Mouse (Mus musculus): Measurements from ENCODE around the gene Adam22.
A peak's percentile ranks its signal among the peaks of the same experiment; 100 is the strongest.

Adam22 gene

GRCm38 (mm10) chr5:8146146-8146545 is 221.8 kb downstream of the Adam22 start:
- DNase-seq = no peak

- no peak for DNase-seq
These were observed 222.5 kb downstream of the Adam22 start for GRCm38 (mm10) chr5:8145473-8145872.

DNA sequence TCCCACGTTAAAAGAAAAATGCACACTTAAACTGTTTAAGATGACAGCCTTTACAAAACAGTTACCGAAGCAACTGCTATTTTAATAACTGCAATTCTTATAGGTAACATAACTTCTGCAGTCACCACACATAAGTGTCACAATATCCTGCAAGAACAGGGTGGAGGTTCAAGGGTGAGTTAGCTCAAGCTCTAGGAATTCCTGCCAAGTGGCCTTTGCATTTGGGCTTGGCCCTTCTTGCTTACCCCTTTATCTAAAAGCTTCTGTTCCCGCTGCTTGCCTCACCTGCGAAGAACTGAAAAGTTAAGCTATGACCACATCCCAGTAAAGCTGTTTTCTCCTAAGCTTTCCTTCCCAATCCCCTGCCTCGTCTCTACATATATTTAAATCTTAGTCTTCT is 235.4 kb downstream of the Adam22 start:
- no peak for DNase-seq

GRCm38 (mm10) chr5:8131918-8132317 is 236.0 kb downstream of the Adam22 start:
- peak; percentile 28 for DNase-seq

DNA sequence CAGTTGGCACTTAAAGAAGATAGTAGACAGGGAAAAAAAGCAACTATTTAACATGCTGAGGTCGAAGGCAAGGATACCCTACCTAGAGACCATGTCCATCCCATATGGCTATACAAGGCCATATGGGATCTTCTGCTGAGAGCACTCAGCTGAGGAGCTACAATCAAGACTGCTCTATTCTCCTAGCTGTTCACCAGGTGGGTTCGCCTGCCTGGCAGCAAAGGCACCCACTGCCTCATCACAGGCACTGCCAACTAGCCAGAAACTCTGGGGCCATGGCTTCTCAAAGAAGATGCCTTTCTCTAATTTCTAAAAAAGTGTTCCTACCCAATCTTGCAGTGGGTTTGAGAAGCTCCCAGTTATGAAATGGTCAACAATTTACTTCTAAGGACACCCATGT is 238.2 kb downstream of the Adam22 start:
- no peak for DNase-seq

DNA sequence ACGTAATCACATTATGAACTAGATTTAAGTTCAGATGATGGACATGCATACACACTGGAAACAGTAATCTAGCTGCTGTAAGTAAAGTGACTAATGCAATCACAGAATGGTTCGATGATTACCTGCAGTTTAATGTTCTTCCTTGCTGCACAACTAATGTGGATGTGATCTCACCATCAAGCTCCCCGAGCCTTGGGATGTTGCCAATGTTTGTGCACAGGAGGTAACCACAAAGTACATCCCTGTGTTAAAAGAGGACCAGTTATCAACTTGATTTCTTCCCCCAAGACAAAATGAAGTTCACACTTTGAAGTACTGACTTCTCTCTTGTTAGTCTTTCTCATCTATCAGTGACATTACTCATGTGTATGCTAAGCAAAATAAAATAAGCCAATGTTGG is 247.0 kb downstream of the Adam22 start:
- peak; percentile 38 for DNase-seq

GRCm38 (mm10) chr5:8120087-8120486 is 247.9 kb downstream of the Adam22 start:
- no peak for DNase-seq

DNA sequence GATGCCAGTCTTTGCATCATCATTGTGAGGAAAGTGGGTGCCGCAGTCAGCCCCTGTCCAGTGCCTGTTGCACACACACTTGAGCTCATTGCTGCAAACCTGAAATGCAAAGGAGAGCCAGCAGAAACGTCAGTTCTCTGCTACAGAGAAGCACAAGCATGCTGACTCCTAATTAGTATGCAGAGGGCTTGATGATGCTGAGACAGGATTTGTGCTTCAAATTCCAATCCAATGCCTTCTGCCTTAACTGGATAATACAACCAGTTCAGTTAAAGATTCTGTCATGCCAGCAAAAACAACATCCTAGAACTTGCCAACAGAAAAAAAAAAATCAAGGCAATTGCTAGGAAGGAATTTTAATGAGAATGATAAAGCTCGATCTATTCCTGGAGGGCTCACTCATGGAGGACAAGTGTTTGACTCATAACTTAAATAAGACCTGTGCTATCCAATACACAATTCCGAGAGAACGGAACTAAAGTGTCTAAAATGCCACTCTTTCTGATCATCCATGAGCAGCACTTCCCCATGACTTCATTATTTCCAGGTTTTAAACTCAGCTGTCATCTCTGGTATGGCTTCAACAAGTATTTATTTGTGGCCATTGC is 251.3 kb downstream of the Adam22 start:
- no peak for DNase-seq

DNA sequence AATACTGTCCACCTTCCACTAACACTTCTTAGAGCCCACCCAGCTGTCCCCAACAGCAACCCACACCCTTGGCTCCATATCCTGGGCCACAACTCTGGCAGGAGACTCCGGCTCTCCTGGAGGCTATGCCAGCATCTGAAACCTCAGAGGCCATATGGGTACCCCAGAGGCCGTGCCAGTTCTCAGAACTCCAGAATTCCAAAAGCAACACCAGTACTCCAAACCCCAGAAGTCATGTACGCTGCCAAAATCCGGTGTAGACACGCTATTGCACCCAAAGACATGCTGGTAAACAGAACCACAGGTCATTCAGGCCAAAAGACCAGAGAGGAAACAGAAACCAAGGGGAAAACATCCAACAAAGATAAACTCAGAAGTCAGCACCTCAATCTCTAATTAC is 255.7 kb downstream of the Adam22 start:
- DNase-seq = peak; percentile 79

GRCm38 (mm10) chr5:8111691-8112090 is 256.3 kb downstream of the Adam22 start:
- no peak for DNase-seq

DNA sequence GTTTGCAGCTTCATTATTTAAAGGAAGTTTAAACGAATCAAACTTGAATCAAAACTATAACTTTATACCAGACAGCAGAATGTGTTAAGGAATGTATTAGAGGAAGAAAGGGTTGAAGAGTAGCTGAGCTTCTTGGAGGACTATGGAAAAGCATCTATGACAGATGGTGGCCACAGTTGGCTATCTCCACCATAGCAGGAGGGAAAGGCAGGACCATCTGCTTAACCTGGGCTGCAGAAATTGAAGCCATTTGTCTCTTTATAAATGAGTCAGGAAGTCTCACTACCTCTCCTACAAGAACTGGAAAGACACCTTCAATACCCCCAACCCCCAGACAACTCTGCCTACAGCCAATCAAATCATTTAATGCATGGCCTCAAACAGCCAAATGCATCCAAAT is 272.3 kb downstream of the Adam22 start:
- peak; percentile 90 for DNase-seq

GRCm38 (mm10) chr5:8094921-8095320 is 273.0 kb downstream of the Adam22 start:
- DNase-seq = no peak

GRCm38 (mm10) chr5:8088147-8088546 is 279.8 kb downstream of the Adam22 start:
- no peak for DNase-seq

GRCm38 (mm10) chr5:8085661-8086060 is 282.3 kb downstream of the Adam22 start:
- DNase-seq = no peak

- DNase-seq = no peak
These were observed 285.0 kb downstream of the Adam22 start for GRCm38 (mm10) chr5:8082800-8083509.

DNA sequence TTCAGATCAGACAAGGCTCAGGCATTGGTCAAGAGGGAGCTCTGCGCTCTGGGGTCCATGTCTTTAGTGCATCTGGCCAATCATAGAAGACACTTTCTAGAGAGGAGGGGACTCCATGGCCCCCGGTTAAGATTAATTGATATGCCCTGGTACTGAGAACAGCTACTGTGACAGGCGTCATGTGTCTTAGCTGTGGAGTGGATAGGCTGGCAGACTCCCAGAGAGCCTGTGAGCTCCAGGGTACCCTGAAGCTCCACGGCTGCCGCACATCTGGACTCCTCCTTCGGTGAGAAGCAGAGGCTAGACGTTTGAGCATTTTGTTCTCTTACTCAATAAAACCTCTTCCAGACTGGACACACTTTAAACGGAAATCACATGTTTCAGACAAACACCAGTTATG is 290.5 kb downstream of the Adam22 start:
- DNase-seq = no peak

DNA sequence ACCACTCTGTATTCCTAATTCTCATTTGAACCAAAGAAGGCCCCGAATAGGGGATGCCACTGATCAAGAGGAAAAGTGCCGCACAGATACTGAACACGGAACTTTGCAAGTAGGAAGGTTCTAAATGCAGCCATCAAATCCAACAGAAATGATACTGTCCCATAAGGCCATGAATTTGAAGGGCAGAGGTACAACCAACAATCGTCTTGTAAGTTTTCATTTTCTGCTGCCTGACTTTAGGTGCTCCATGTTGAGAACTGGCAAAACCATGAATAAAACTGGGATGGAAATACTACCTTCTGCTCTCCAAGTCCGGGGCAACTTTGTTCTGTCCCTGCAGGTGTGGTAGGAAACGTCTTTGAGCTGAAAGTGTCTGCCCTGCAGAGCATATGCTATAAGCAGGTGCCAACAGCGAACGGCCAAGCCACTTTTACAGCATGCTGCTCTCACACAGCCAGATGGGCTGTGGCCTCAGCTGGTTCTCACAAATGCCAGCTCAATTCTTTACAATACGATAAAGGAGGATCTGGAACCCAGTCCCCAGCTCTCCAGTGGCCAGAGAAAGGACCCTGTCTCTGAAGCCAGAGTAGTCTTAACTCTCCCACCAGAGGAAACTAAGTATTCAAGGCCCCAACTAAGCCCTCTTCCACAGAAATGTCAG is 293.9 kb downstream of the Adam22 start:
- no peak for DNase-seq

- no peak for DNase-seq
These were observed 294.6 kb downstream of the Adam22 start for GRCm38 (mm10) chr5:8073406-8073805.

GRCm38 (mm10) chr5:8063207-8063606 is 304.8 kb downstream of the Adam22 start:
- no peak for DNase-seq

DNA sequence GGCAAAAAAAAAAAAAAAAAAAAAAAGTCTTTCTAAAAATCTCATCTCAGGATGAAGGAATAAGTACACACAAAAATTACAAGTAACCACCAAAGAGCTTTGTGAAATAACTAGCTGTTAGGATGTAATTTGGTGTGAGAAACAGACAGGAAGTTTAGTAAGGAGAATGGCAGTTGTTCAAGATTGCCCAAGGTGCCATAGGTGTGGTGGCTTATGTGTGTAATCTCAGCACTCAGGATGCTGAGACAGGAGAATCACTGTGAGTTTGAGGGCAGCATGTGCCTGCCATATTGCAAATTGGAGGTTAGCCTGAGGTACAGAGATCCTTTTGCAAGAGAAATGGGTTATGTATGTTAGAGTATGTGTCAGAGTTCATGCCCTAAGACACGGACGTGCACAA is 305.5 kb downstream of the Adam22 start:
- no peak for DNase-seq

- no peak for DNase-seq
These were observed 309.9 kb downstream of the Adam22 start for GRCm38 (mm10) chr5:8058056-8058455.

DNA sequence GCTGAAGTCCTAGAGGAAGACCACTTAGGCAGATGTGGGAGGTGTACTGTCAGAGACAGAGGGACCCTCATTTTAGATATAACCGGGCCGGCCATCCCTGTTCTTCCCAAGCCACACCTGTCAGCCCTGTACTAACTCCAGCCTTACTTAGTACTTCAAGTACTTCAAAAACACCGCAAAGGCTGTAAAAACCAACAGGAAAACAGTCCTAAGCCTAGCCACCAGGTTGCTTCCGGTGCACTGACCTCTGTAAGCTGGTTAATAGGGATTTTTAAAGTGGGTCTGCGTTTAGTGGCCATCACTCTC is 311.0 kb downstream of the Adam22 start:
- DNase-seq = no peak

DNA sequence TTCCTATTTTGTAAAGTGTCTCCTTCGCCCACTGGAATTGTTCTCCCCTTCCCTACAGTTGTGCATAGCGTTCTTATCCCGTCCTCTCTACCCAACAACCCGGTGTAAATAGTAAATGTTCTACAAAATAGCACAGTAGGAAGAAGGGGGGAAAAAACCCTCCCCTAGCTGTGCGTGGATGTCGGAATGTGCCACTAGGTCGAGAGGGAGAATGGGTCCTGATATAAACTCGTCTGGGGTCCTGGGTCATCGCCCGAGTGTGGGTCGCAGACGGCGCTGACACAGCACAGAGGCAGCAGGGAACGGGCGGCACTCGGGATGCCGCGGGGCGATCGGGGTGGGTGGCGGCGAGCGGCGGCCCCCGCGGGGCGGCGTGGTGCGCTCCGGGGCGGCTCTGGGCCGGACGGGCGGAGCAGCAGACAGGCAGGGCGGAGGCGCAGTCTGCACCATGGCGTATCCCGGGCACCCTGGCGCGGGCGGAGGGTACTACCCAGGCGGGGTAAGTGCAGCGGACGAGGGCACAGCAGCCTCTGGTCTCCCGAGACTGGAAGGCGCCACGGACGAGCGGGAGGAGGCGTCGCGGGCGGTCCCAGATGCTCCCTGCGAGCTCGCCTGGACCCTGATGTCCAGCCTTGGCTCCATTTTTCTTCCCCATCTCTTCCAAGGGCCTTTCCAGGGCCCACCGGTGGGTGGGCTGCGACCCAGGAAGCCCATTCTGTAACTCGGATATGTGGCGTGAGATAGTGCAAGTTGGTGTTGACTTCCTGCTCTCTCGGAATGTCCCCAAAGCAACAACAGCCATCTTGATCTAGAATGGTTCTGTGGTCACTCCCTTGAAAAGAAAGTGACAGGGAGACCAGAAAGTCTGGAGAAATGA is 311.6 kb downstream of the Adam22 start:
- peak; percentile 81 for DNase-seq

DNA sequence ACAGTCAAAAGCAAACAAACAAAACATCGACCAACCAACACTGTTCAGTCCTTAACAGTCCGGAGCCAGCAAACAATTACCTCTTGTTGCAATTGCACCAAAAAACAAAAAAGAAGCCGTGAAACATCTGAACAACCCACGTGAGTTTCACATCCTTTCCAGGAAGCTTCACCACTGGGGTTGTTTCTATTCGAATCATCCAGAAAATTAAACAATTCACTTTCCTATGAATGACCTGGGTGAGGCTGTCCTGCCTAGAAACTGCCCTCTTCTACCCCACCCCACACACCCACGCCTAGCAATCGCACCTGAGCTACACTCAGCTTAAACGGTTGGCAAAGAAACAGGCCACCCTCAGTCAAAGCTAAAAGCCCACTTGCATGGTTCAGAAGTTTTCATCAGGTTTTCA is 312.2 kb downstream of the Adam22 start:
- DNase-seq = no peak

All from cerebellum, adult 8-10 months (tissue).